In genomic region chr8:61773595-61774088, GRCm38 (mm10) we compare ENCODE assay signal across 15 mouse cellular contexts.
"Had no signal": no experiment of that assay in that cellular context is flagged by ENCODE, and none has a peak within 500 bp of the region (broad histone marks: within the 10 kb centered on the region; RNA-seq: fewer than 3 reads in every experiment).

No protein-coding gene starts in this region.

- H3K27ac ChIP-seq: liver, embryonic 13.5 days; neural tube, embryonic 12.5 days; neural tube, embryonic 15.5 days; stomach, embryonic 15.5 days had no signal

- H3K4me2 ChIP-seq: liver, embryonic 13.5 days; midbrain, embryonic 11.5 days; neural tube, embryonic 12.5 days; neural tube, embryonic 15.5 days; stomach, embryonic 15.5 days had no signal

- DNase-seq: kidney, postnatal 14 days; kidney, postnatal 4 days; liver, embryonic 13.5 days; lung, adult 2 months; lung, postnatal 14 days; lung, postnatal 4 days; midbrain, embryonic 14.5 days; retina, postnatal 1 day; right cerebral cortex, postnatal 25 days; spleen, adult 18-20 months; thymus, postnatal 36 days had no signal

- H3K9me3 ChIP-seq: liver, embryonic 13.5 days; neural tube, embryonic 12.5 days; neural tube, embryonic 15.5 days; stomach, embryonic 15.5 days had no signal

- H3K4me3 ChIP-seq: liver, embryonic 13.5 days; neural tube, embryonic 12.5 days; neural tube, embryonic 15.5 days; stomach, embryonic 15.5 days had no signal

- H3K9ac ChIP-seq: liver, embryonic 13.5 days; neural tube, embryonic 12.5 days; neural tube, embryonic 15.5 days; stomach, embryonic 15.5 days had no signal

- H3K36me3 ChIP-seq: liver, embryonic 13.5 days; neural tube, embryonic 12.5 days; neural tube, embryonic 15.5 days; stomach, embryonic 15.5 days had no signal

- H3K4me1 ChIP-seq: liver, embryonic 13.5 days; neural tube, embryonic 12.5 days had no signal

- H3K27me3 ChIP-seq: liver, embryonic 13.5 days; neural tube, embryonic 12.5 days; neural tube, embryonic 15.5 days; stomach, embryonic 15.5 days had no signal
